Mouse (Mus musculus) hindbrain, embryonic 16.5 days (tissue): ENCODE results near the gene Zfp277. TPM values are rescaled to one million over a fixed set of nuclear protein-coding genes. Genes with fewer than 3 reads are reported as not detected.

Experiments
- ATAC-seq: fragments of 200-750 bp; cut with Nextera tagmentation; 2 replicates; pipeline ENCODE4 v1.8.0; 2017; ENCODE audit warnings: moderate TSS enrichment, moderate library complexity
- H3K27ac ChIP-seq: fragments of 300-500 bp; sonication (generic); 2 replicates; pipeline ENCODE4 v1.5.1; 2014; ENCODE audit warnings: low read depth, mild to moderate bottlenecking, control low read depth, low read length, moderate library complexity
- H3K27me3 ChIP-seq: fragments of 300-500 bp; sonication (generic); replicated peaks from 2 replicates; pipeline ENCODE4 v1.6.1; 2014; ENCODE audit warnings: low read length; ENCODE audit not compliant: control insufficient read depth, insufficient read depth
- H3K36me3 ChIP-seq: fragments of 300-500 bp; sonication (generic); 2 replicates; pipeline ENCODE4 v1.6.1; 2014; ENCODE audit warnings: mild to moderate bottlenecking, low read length, moderate library complexity, mixed read lengths; ENCODE audit not compliant: control insufficient read depth, insufficient read depth
- H3K4me1 ChIP-seq: fragments of 300-500 bp; sonication (generic); 2 replicates; pipeline ENCODE4 v1.6.1; 2014; ENCODE audit warnings: low read depth, low read length; ENCODE audit not compliant: control insufficient read depth, insufficient read depth
- H3K4me2 ChIP-seq: fragments of 300-500 bp; sonication (generic); 2 replicates; pipeline ENCODE4 v1.6.1; 2014; ENCODE audit warnings: mild to moderate bottlenecking, low read length, control low read depth, moderate library complexity
- H3K4me3 ChIP-seq: fragments of 300-500 bp; sonication (generic); 2 replicates; pipeline ENCODE4 v1.5.1; 2014; ENCODE audit warnings: mild to moderate bottlenecking, low read length, control low read depth, moderate library complexity
- H3K9ac ChIP-seq: fragments of 300-500 bp; sonication (generic); 2 replicates; pipeline ENCODE4 v1.6.1; 2014; ENCODE audit warnings: low read depth, mild to moderate bottlenecking, control low read depth, low read length, moderate library complexity
- H3K9me3 ChIP-seq: fragments of 300-500 bp; sonication (generic); 2 replicates; pipeline ENCODE4 v1.6.1; 2014; ENCODE audit warnings: mild to moderate bottlenecking, low read length, moderate library complexity; ENCODE audit not compliant: control insufficient read depth
- WGBS: fragments of 180-500 bp; shearing (Covaris S2); extraction: QIAGEN DNeasy Blood & Tissue Kit; methylation state at CpG from one replicate; pipeline ENCODE4 v1.1.7; 2014; 5-methylcytosine and 5-hydroxymethylcytosine counted together
- polyA plus RNA-seq: library from polyadenylated mRNA; unstranded; fragments of >200 nt; fragmentation: Nextera tagmentation; extraction: Ambion mirVana; gene quantifications from 2 replicates; pipeline ENCODE4 v1.2.1, GENCODE M21; 2015

Zfp277 gene
- polyA plus RNA-seq, 1 experiment from 2014 or later, result 33.0 TPM

DNA sequence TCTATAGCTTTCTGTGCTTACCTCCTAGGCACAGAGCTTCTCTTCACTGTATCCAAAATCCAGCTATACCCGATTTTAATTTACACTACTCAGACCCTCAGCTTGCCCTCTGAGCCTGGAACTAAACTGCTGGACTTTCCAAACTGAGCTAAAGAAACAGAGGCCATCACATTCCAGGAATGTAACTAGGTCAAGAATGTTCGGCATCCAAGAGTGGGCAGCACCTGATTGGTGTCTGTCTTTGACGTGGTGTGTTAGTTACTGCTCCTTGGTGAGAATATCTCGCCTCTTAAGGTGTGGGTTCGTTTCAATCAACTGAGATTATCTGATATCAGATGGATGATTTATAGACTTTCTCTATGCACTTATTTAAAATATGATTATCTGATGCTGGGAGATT, 104.3 kb downstream of the Zfp277 start:
- 81% methylated on average over 5 of the region's 5 CpGs for WGBS

GRCm38 (mm10) chr12:40335303-40335702, 110.4 kb downstream of the Zfp277 start:
- no peak for ATAC-seq
- H3K9me3 ChIP-seq, result no peaks in the 10 kb centered on the region
- 97% methylated on average over 3 of the region's 3 CpGs for WGBS

More for the DNA sequence above, 104.3 kb downstream of the Zfp277 start:
- Histone ChIP-seq H3K4me1 (no peaks in the 10 kb centered on the region), H3K27ac (no peak overlapping the region), H3K36me3 (no peaks in the 10 kb centered on the region), H3K4me2 (no peak overlapping the region), H3K9ac (no peak overlapping the region), H3K4me3 (no peak overlapping the region), H3K27me3 (no peaks in the 10 kb centered on the region), H3K9me3 (no peaks in the 10 kb centered on the region)
- ATAC-seq, result no peak

DNA sequence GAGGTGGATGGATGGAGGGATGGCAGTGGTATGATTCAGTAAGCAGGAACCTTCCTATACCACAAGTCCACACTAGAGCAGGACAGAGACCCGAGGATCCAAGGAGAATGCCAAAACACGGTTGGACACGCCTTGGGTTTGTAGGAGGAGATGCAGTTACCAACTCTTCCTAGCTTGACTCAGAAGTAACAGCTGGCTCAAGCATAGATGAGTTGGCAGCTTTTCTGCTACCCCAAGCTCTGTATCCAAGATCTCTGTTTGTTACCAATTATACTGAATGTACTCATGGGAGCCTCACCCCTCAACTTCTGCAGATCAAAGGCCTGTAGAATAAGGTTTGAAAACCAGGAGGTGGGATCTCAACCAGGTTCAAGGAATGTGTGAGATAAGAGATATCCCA, 114.2 kb downstream of the Zfp277 start:
- Histone ChIP-seq H3K4me3 (no peak overlapping the region), H3K4me2 (no peak overlapping the region), H3K27ac (no peak overlapping the region), H3K9ac (no peak overlapping the region), H3K27me3 (no peaks in the 10 kb centered on the region), H3K36me3 (no peaks in the 10 kb centered on the region; the same call in 1 of the 2 replicates), H3K4me1 (no peaks in the 10 kb centered on the region), H3K9me3 (no peaks in the 10 kb centered on the region)
- WGBS, result 96% methylated on average over 3 of the region's 3 CpGs
- ATAC-seq, result no peak

More at GRCm38 (mm10) chr12:40335303-40335702, 110.4 kb downstream of the Zfp277 start:
- Histone ChIP-seq H3K4me3 (no peak overlapping the region), H3K27ac (no peak overlapping the region), H3K9ac (no peak overlapping the region), H3K4me2 (no peak overlapping the region), H3K36me3 (no peaks in the 10 kb centered on the region; the same call in 1 of the 2 replicates), H3K4me1 (no peaks in the 10 kb centered on the region), H3K27me3 (no peaks in the 10 kb centered on the region)

GRCm38 (mm10) chr12:40327012-40327660, 118.6 kb downstream of the Zfp277 start:
- H3K4me1 ChIP-seq, result no peaks in the 10 kb centered on the region
- H3K36me3 ChIP-seq, result no peaks in the 10 kb centered on the region
- ATAC-seq, result peak; percentile 60
- no peaks in the 10 kb centered on the region for H3K9me3 ChIP-seq
- 52% methylated on average over 5 of the region's 5 CpGs for WGBS
- H3K4me3 ChIP-seq, result no peak overlapping the region
- no peak overlapping the region for H3K9ac ChIP-seq
- H3K4me2 ChIP-seq, result no peak overlapping the region
- no peak overlapping the region for H3K27ac ChIP-seq
- no peaks in the 10 kb centered on the region for H3K27me3 ChIP-seq

- no peaks in the 10 kb centered on the region for H3K4me1 ChIP-seq
- ATAC-seq, result no peak
- no peaks in the 10 kb centered on the region for H3K36me3 ChIP-seq
- no peak overlapping the region for H3K9ac ChIP-seq
- H3K27ac ChIP-seq, result no peak overlapping the region
- H3K4me2 ChIP-seq, result no peak overlapping the region
- H3K4me3 ChIP-seq, result no peak overlapping the region
- WGBS, result 80% methylated on average over 5 of the region's 5 CpGs
- no peaks in the 10 kb centered on the region for H3K27me3 ChIP-seq
- no peaks in the 10 kb centered on the region for H3K9me3 ChIP-seq
Measured at GRCm38 (mm10) chr12:40325582-40325981, 120.1 kb downstream of the Zfp277 start.

- Histone ChIP-seq H3K27ac (no peak overlapping the region), H3K9ac (no peak overlapping the region), H3K9me3 (no peaks in the 10 kb centered on the region), H3K4me3 (no peak overlapping the region), H3K4me1 (no peaks in the 10 kb centered on the region), H3K27me3 (no peaks in the 10 kb centered on the region), H3K4me2 (no peak overlapping the region), H3K36me3 (0 out of 2 replicates have a peak, but pooled peaks cover 2% of the 10 kb centered on the region)
- 59% methylated on average over 5 of the region's 5 CpGs for WGBS
- peak; percentile 48; the same call in 1 of the 2 replicates for ATAC-seq
Measured at GRCm38 (mm10) chr12:40324819-40325218, 120.9 kb downstream of the Zfp277 start.

- no peak overlapping the region for H3K4me2 ChIP-seq
- H3K9ac ChIP-seq, result no peak overlapping the region
- no peak overlapping the region for H3K27ac ChIP-seq
- peaks cover 4% of the 10 kb centered on the region; the same call in 1 of the 2 replicates for H3K36me3 ChIP-seq
- ATAC-seq, result no peak
- 0 out of 2 replicates have a peak, but pooled peaks cover 3% of the 10 kb centered on the region for H3K9me3 ChIP-seq
- no peaks in the 10 kb centered on the region for H3K27me3 ChIP-seq
- H3K4me3 ChIP-seq, result no peak overlapping the region
- WGBS, result 93% methylated on average over 2 of the region's 2 CpGs
- H3K4me1 ChIP-seq, result no peaks in the 10 kb centered on the region
Measured at GRCm38 (mm10) chr12:40315146-40315545, 130.6 kb downstream of the Zfp277 start.

- 54% methylated on average over 6 of the region's 6 CpGs for WGBS
- Histone ChIP-seq H3K36me3 (no peaks in the 10 kb centered on the region), H3K27me3 (no peaks in the 10 kb centered on the region), H3K9me3 (no peaks in the 10 kb centered on the region), H3K4me2 (no peak overlapping the region), H3K4me1 (no peaks in the 10 kb centered on the region), H3K4me3 (no peak overlapping the region), H3K27ac (no peak overlapping the region), H3K9ac (no peak overlapping the region)
- ATAC-seq, result no peak
Measured at GRCm38 (mm10) chr12:40303960-40304359, 141.7 kb downstream of the Zfp277 start.

DNA sequence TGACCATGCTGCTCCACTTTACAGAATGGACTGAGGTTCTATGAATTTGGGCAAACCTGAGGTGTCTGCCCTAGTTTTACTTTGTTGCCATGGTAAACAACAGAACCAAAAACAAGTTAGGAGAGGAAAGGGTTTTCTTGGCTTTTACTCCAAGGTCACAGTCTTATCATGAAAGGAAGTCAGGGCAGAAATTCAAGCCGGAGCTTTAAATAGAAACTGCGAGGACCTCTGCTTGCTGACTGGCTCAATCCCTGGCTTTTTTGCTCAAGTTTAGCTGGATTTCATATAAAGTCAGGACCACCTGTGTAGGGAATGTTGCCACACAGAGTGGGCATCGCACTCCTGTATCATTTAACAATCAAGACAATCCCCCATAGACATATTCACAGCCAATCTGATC, 147.1 kb downstream of the Zfp277 start:
- H3K4me3 ChIP-seq, result no peak overlapping the region
- H3K9ac ChIP-seq, result no peak overlapping the region
- no peak for ATAC-seq
- WGBS, result 88% methylated on average over 3 of the region's 3 CpGs
- no peak overlapping the region for H3K4me2 ChIP-seq
- no peaks in the 10 kb centered on the region for H3K27me3 ChIP-seq
- H3K36me3 ChIP-seq, result no peaks in the 10 kb centered on the region
- no peaks in the 10 kb centered on the region for H3K4me1 ChIP-seq
- no peaks in the 10 kb centered on the region for H3K9me3 ChIP-seq
- H3K27ac ChIP-seq, result no peak overlapping the region
